Mouse (Mus musculus): ENCODE data around the gene Adgrv1. TPM values are rescaled to one million over a fixed set of nuclear protein-coding genes. Genes with fewer than 3 reads are reported as not detected.
"Not testable (repeated sequence)": the region's sequence is repeated elsewhere in the genome, so short reads cannot be mapped to it uniquely, and the experiment has no call there.

Adgrv1 gene
- polyA plus RNA-seq, 1 experiment from 2014 or later: 2.0 TPM

DNA sequence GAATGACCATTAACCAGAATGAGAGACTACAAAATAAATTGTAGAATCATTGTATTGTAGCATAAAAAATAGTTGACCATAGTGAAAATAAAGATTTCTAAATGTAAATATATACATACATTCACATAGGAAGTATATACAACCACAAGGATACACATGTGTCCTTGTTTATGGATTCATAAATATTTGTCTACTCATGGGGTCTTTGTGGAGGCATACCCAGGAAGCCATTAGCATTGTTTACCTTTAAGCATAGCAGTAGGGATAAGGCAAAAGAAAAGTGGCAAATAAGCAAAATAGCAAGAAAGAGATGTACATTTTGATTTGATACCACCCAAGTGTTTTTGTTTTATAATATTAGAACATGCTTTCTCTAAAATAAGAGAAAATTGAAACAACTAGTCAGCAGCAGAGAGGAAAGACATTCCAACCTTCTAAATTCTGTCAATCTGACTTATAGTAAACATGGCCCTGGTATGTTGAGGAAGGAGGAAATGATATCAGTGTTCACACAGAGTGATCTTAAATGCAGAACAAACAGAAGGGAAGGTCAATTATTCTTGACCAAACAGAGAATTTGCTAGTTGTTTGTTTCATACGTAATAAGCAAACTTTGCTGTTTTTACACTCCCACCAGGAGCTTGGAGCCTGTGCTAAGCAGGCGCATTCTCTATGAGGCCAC lies 354.1 kb downstream of the Adgrv1 start:
- 73% methylated on average over 2 of the region's 2 CpGs for WGBS

DNA sequence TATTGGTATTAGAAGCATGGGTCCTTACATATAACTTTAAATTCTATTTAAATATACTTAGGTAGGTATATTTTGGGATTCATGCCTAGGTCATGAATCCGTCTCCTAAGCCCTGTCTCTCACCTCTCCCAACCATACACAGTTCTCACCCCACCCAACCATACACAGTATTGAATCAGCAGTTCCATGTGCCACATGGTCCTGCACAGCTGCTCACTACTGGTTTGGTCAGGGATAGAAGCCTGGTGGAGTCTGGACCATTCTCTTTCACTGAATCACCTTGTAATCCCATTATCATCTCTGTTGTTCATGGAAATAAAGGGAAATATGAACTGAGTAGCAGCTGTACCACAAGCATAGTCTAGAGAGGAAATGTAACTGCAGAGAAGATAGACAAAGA lies 359.1 kb downstream of the Adgrv1 start:
- no peaks in the 10 kb centered on the region for H3K27me3 ChIP-seq
- WGBS: 83% methylated on average over 1 of the region's 1 CpGs
- no peak for ATAC-seq (ENCODE audit: insufficient number of reproducible peaks, low FRiP score, low TSS enrichment, low read depth)

More for the DNA sequence above, 354.1 kb downstream of the Adgrv1 start:
- no peak overlapping the region for H3K9ac ChIP-seq
- no peak overlapping the region for H3K4me2 ChIP-seq (replicated peaks)
- no peak overlapping the region for H3K27ac ChIP-seq (replicated peaks)
- no peaks in the 10 kb centered on the region for H3K9me3 ChIP-seq (replicated peaks)
- ATAC-seq (ENCODE audit: insufficient number of reproducible peaks, low FRiP score, low TSS enrichment, low read depth): no peak
- H3K36me3 ChIP-seq: no peaks in the 10 kb centered on the region
- no peak overlapping the region for H3K4me3 ChIP-seq (replicated peaks)
- no peaks in the 10 kb centered on the region for H3K27me3 ChIP-seq
- H3K4me1 ChIP-seq: no peaks in the 10 kb centered on the region

DNA sequence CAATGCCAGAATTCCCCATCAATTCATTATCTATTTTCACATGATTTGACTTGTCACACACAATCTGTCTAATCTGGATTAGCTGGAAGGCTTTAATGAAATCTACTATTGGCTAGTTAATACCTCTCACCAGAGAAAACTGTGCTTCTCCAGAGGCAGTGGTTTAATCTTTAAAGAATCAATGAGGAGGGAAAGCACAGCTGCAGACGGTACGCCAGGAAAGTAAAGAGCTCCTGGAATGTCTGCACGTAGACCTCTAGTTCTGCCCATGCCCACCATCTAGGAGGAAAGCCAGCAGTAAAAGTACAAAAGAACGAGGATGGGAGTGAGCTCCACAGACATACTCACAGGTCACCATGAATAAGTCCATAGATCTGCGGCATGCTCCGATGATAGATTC lies 362.6 kb downstream of the Adgrv1 start:
- WGBS: 82% methylated on average over 6 of the region's 6 CpGs
- no peaks in the 10 kb centered on the region for H3K27me3 ChIP-seq
- no peak overlapping the region for H3K9ac ChIP-seq
- no peaks in the 10 kb centered on the region for H3K9me3 ChIP-seq (replicated peaks)
- no peaks in the 10 kb centered on the region for H3K4me1 ChIP-seq
- H3K4me2 ChIP-seq (replicated peaks): no peak overlapping the region
- no peak overlapping the region for H3K4me3 ChIP-seq (replicated peaks)
- ATAC-seq (ENCODE audit: insufficient number of reproducible peaks, low FRiP score, low TSS enrichment, low read depth): no peak
- H3K27ac ChIP-seq (replicated peaks): no peak overlapping the region
- H3K36me3 ChIP-seq: no peaks in the 10 kb centered on the region

More for the DNA sequence above, 359.1 kb downstream of the Adgrv1 start:
- H3K36me3 ChIP-seq: no peaks in the 10 kb centered on the region
- H3K9ac ChIP-seq: no peak overlapping the region
- no peaks in the 10 kb centered on the region for H3K4me1 ChIP-seq
- H3K4me3 ChIP-seq (replicated peaks): no peak overlapping the region
- no peaks in the 10 kb centered on the region for H3K9me3 ChIP-seq (replicated peaks)
- no peak overlapping the region for H3K4me2 ChIP-seq (replicated peaks)
- no peak overlapping the region for H3K27ac ChIP-seq (replicated peaks)

GRCm38 (mm10) chr13:81269056-81269455 lies 363.9 kb downstream of the Adgrv1 start:
- no peak for ATAC-seq (ENCODE audit: insufficient number of reproducible peaks, low FRiP score, low TSS enrichment, low read depth)
- 79% methylated on average over 6 of the region's 6 CpGs for WGBS

GRCm38 (mm10) chr13:81267489-81267888 lies 365.5 kb downstream of the Adgrv1 start:
- not testable (repeated sequence) for H3K4me3 ChIP-seq (replicated peaks)

More at GRCm38 (mm10) chr13:81269056-81269455, 363.9 kb downstream of the Adgrv1 start:
- H3K9me3 ChIP-seq (replicated peaks): no peaks in the 10 kb centered on the region
- no peak overlapping the region for H3K9ac ChIP-seq
- H3K27ac ChIP-seq (replicated peaks): no peak overlapping the region
- no peaks in the 10 kb centered on the region for H3K36me3 ChIP-seq
- no peaks in the 10 kb centered on the region for H3K4me1 ChIP-seq
- no peaks in the 10 kb centered on the region for H3K27me3 ChIP-seq
- no peak overlapping the region for H3K4me2 ChIP-seq (replicated peaks)
- no peak overlapping the region for H3K4me3 ChIP-seq (replicated peaks)

DNA sequence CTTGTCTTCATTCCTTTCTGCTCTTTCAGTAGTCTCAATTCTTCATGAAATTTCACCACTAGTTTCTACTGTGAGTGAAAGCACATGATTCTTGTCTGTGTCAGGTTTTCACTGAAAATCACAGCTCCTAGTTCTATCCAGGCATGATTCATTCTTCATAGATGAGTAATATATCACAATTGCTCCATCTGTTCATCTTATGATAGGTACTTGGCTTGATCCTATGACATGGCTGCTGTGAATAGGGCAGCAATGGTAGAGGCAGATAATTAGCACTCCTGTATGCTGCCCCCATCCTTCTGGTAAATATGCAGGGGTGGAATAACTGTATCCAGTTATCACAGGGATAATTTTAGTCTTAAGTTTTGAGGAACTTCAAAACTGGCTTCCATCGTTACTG lies 368.5 kb downstream of the Adgrv1 start:
- H3K4me2 ChIP-seq (replicated peaks): no peak overlapping the region
- 88% methylated on average over 1 of the region's 1 CpGs for WGBS
- H3K27ac ChIP-seq (replicated peaks): no peak overlapping the region
- no peak overlapping the region for H3K9ac ChIP-seq
- H3K9me3 ChIP-seq (replicated peaks): no peaks in the 10 kb centered on the region
- ATAC-seq (ENCODE audit: insufficient number of reproducible peaks, low FRiP score, low TSS enrichment, low read depth): no peak
- no peaks in the 10 kb centered on the region for H3K36me3 ChIP-seq
- no peak overlapping the region for H3K4me3 ChIP-seq (replicated peaks)
- no peaks in the 10 kb centered on the region for H3K4me1 ChIP-seq
- H3K27me3 ChIP-seq: no peaks in the 10 kb centered on the region

More at GRCm38 (mm10) chr13:81267489-81267888, 365.5 kb downstream of the Adgrv1 start:
- H3K9me3 ChIP-seq (replicated peaks); H3K9ac ChIP-seq; H3K27ac ChIP-seq (replicated peaks); H3K4me2 ChIP-seq (replicated peaks); H3K36me3 ChIP-seq; ATAC-seq (ENCODE audit: insufficient number of reproducible peaks, low FRiP score, low TSS enrichment, low read depth); H3K4me1 ChIP-seq; H3K27me3 ChIP-seq: not testable (repeated sequence)
- WGBS: 71% methylated on average over 4 of the region's 4 CpGs

- H3K36me3 ChIP-seq: no peaks in the 10 kb centered on the region
- H3K4me1 ChIP-seq: no peaks in the 10 kb centered on the region
- H3K4me2 ChIP-seq (replicated peaks): no peak overlapping the region
- 90% methylated on average over 2 of the region's 2 CpGs for WGBS
- H3K9me3 ChIP-seq (replicated peaks): no peaks in the 10 kb centered on the region
- H3K27me3 ChIP-seq: no peaks in the 10 kb centered on the region
- H3K4me3 ChIP-seq (replicated peaks): no peak overlapping the region
- ATAC-seq (ENCODE audit: insufficient number of reproducible peaks, low FRiP score, low TSS enrichment, low read depth): no peak
- H3K27ac ChIP-seq (replicated peaks): no peak overlapping the region
- no peak overlapping the region for H3K9ac ChIP-seq
Measured at GRCm38 (mm10) chr13:81241181-81241580, 391.8 kb downstream of the Adgrv1 start.

DNA sequence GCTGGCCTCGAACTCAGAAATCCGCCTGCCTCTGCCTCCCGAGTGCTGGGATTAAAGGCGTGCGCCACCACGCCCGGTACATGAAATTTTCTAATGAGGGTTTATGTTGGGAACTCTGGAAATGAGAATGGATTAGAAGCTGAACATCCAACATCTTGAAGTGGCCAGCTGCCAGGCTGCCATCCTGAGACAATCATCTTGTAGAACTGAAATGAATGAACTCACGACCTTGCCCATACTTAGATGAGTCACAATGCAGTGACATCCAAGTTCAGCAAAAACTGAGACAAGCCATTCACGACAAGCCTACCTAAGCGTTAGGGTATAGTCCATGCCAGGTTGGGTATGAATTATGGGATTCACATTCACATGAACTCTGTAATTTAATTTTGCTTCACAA lies 393.1 kb downstream of the Adgrv1 start:
- Histone ChIP-seq H3K27me3 (no peaks in the 10 kb centered on the region), H3K4me3 (replicated peaks) (no peak overlapping the region), H3K9ac (no peak overlapping the region), H3K27ac (replicated peaks) (no peak overlapping the region), H3K36me3 (no peaks in the 10 kb centered on the region), H3K4me1 (no peaks in the 10 kb centered on the region), H3K4me2 (replicated peaks) (no peak overlapping the region), H3K9me3 (replicated peaks) (no peaks in the 10 kb centered on the region)
- ATAC-seq (ENCODE audit: insufficient number of reproducible peaks, low FRiP score, low TSS enrichment, low read depth): no peak
- WGBS: 94% methylated on average over 10 of the region's 10 CpGs

- H3K9ac ChIP-seq: no peak overlapping the region
- no peaks in the 10 kb centered on the region for H3K27me3 ChIP-seq
- H3K4me3 ChIP-seq (replicated peaks): no peak overlapping the region
- no peaks in the 10 kb centered on the region for H3K9me3 ChIP-seq (replicated peaks)
- H3K4me1 ChIP-seq: no peaks in the 10 kb centered on the region
- WGBS: 79% methylated on average over 3 of the region's 3 CpGs
- no peak overlapping the region for H3K4me2 ChIP-seq (replicated peaks)
- ATAC-seq (ENCODE audit: insufficient number of reproducible peaks, low FRiP score, low TSS enrichment, low read depth): no peak
- H3K27ac ChIP-seq (replicated peaks): no peak overlapping the region
- H3K36me3 ChIP-seq: no peaks in the 10 kb centered on the region
Measured at GRCm38 (mm10) chr13:81239427-81239826, 393.5 kb downstream of the Adgrv1 start.

GRCm38 (mm10) chr13:81238855-81239254 lies 394.1 kb downstream of the Adgrv1 start:
- no peak overlapping the region for H3K4me3 ChIP-seq (replicated peaks)
- no peaks in the 10 kb centered on the region for H3K9me3 ChIP-seq (replicated peaks)
- H3K27ac ChIP-seq (replicated peaks): no peak overlapping the region
- H3K4me1 ChIP-seq: no peaks in the 10 kb centered on the region
- H3K27me3 ChIP-seq: no peaks in the 10 kb centered on the region
- WGBS: 84% methylated on average over 7 of the region's 7 CpGs
- ATAC-seq (ENCODE audit: insufficient number of reproducible peaks, low FRiP score, low TSS enrichment, low read depth): no peak
- no peak overlapping the region for H3K4me2 ChIP-seq (replicated peaks)
- no peak overlapping the region for H3K9ac ChIP-seq
- no peaks in the 10 kb centered on the region for H3K36me3 ChIP-seq

DNA sequence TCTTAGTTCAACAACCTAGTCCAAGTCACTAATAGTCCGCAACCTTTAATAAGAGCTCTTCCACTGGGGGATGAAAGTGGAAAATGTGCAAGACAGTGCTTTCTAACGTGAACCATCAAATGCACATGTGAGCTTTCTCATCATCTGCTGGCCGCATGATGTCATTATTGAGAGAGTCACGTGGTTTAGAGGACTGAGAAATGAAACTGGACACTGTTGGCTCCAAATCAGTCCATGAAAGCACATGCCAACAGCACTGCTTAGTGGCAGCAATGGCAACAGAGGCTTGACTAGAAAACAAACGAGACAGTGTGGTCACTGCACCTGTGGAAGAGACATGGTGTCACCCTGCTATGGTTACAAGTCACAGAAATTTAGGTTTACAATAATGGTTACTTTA lies 395.0 kb downstream of the Adgrv1 start:
- Histone ChIP-seq H3K36me3 (no peaks in the 10 kb centered on the region), H3K9me3 (replicated peaks) (no peaks in the 10 kb centered on the region), H3K4me2 (replicated peaks) (no peak overlapping the region), H3K27ac (replicated peaks) (no peak overlapping the region), H3K27me3 (no peaks in the 10 kb centered on the region), H3K9ac (no peak overlapping the region), H3K4me3 (replicated peaks) (no peak overlapping the region), H3K4me1 (no peaks in the 10 kb centered on the region)
- WGBS: 72% methylated on average over 5 of the region's 5 CpGs
- no peak for ATAC-seq (ENCODE audit: insufficient number of reproducible peaks, low FRiP score, low TSS enrichment, low read depth)

DNA sequence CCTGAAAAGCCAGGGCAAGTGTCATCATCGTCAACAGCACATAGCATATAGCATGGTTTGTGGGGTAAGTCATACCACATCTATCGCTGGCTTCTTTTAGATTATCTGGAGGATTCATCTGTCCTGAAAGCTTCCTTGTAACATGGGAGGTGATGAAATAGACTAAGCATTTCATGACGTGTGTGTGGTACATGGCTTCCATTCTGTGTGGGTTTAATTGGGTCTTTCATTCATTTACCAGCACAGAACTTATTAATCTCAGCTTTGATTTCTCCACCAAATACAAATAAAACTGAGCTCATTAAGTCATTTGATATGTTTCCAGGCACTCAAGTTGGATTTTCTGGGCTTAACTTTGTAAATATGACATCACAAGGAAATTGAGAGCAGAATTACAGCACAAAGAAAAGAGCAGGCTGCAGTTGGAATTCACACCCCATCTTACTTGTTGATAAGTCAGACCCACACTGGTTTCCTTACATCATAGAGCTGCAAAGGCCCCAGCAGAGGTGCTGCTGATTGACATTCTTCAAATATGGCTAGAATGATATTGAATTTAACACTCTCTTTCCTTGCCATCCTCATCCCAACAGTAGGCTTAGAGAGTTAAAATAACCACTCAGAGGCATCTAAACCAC lies 396.1 kb downstream of the Adgrv1 start:
- WGBS: 52% methylated on average over 3 of the region's 3 CpGs

More for the DNA sequence above, 396.1 kb downstream of the Adgrv1 start:
- no peak overlapping the region for H3K9ac ChIP-seq
- H3K27me3 ChIP-seq: no peaks in the 10 kb centered on the region
- no peak for ATAC-seq (ENCODE audit: insufficient number of reproducible peaks, low FRiP score, low TSS enrichment, low read depth)
- no peaks in the 10 kb centered on the region for H3K9me3 ChIP-seq (replicated peaks)
- H3K27ac ChIP-seq (replicated peaks): no peak overlapping the region
- no peak overlapping the region for H3K4me2 ChIP-seq (replicated peaks)
- H3K4me3 ChIP-seq (replicated peaks): no peak overlapping the region
- H3K36me3 ChIP-seq: no peaks in the 10 kb centered on the region
- no peaks in the 10 kb centered on the region for H3K4me1 ChIP-seq

Measured in embryonic facial prominence, embryonic 15.5 days (tissue).